Mouse (Mus musculus): ENCODE measurements at regions not wholly inside any gene's neighbourhood (a gene's known extent, or its start where the extent isn't known, plus 50 kb on each side); places are given as distances from the start of the nearest gene placed in this dataset.

GRCm38 (mm10) chr13:82849037-82849436 is 654.8 kb upstream of the Mef2c start:
- no peak for DNase-seq (ENCODE audit: low spot score in 2 of 2)

GRCm38 (mm10) chr13:82869869-82870268 is 634.0 kb upstream of the Mef2c start:
- DNase-seq (ENCODE audit: low spot score in 2 of 2) = no peak

- no peak for DNase-seq (ENCODE audit: low spot score in 2 of 2)
These were observed 629.7 kb upstream of the Mef2c start for GRCm38 (mm10) chr13:82874091-82874490.

- DNase-seq (ENCODE audit: low spot score in 2 of 2) = no peak
These were observed 620.5 kb upstream of the Mef2c start for GRCm38 (mm10) chr13:82883368-82883767.

- DNase-seq (ENCODE audit: low spot score in 2 of 2) = no peak
These were observed 615.1 kb upstream of the Mef2c start for GRCm38 (mm10) chr13:82888755-82889154.

GRCm38 (mm10) chr13:82892731-82893130 is 611.1 kb upstream of the Mef2c start:
- no peak for DNase-seq (ENCODE audit: low spot score in 2 of 2)

- no peak for DNase-seq (ENCODE audit: low spot score in 2 of 2)
These were observed 604.1 kb upstream of the Mef2c start for GRCm38 (mm10) chr13:82899686-82900085.

GRCm38 (mm10) chr13:82902160-82902559 is 601.7 kb upstream of the Mef2c start:
- no peak for DNase-seq (ENCODE audit: low spot score in 2 of 2)

- no peak for DNase-seq (ENCODE audit: low spot score in 2 of 2)
These were observed 600.2 kb upstream of the Mef2c start for GRCm38 (mm10) chr13:82903637-82904036.

- DNase-seq (ENCODE audit: low spot score in 2 of 2) = no peak
These were observed 596.1 kb upstream of the Mef2c start for GRCm38 (mm10) chr13:82907689-82908088.

GRCm38 (mm10) chr13:82909151-82909550 is 594.7 kb upstream of the Mef2c start:
- DNase-seq (ENCODE audit: low spot score in 2 of 2) = no peak

- no peak for DNase-seq (ENCODE audit: low spot score in 2 of 2)
These were observed 591.0 kb upstream of the Mef2c start for GRCm38 (mm10) chr13:82912859-82913258.

- DNase-seq (ENCODE audit: low spot score in 2 of 2) = no peak
These were observed 588.6 kb upstream of the Mef2c start for GRCm38 (mm10) chr13:82915194-82915593.

- no peak for DNase-seq (ENCODE audit: low spot score in 2 of 2)
These were observed 573.8 kb upstream of the Mef2c start for GRCm38 (mm10) chr13:82930010-82930409.

GRCm38 (mm10) chr13:82937856-82938255 is 566.0 kb upstream of the Mef2c start:
- no peak for DNase-seq (ENCODE audit: low spot score in 2 of 2)

- DNase-seq (ENCODE audit: low spot score in 2 of 2) = no peak
These were observed 561.0 kb upstream of the Mef2c start for GRCm38 (mm10) chr13:82942691-82943341.

GRCm38 (mm10) chr13:82946931-82947330 is 556.9 kb upstream of the Mef2c start:
- no peak for DNase-seq (ENCODE audit: low spot score in 2 of 2)

- DNase-seq (ENCODE audit: low spot score in 2 of 2) = no peak
These were observed 554.3 kb upstream of the Mef2c start for GRCm38 (mm10) chr13:82949541-82949940.

GRCm38 (mm10) chr13:82962333-82962732 is 541.5 kb upstream of the Mef2c start:
- DNase-seq (ENCODE audit: low spot score in 2 of 2) = no peak

- DNase-seq (ENCODE audit: low spot score in 2 of 2) = no peak
These were observed 532.1 kb upstream of the Mef2c start for GRCm38 (mm10) chr13:82971722-82972121.

- DNase-seq (ENCODE audit: low spot score in 2 of 2) = no peak
These were observed 529.5 kb upstream of the Mef2c start for GRCm38 (mm10) chr13:82974210-82974811.

- no peak for DNase-seq (ENCODE audit: low spot score in 2 of 2)
These were observed 502.7 kb upstream of the Mef2c start for GRCm38 (mm10) chr13:83001118-83001517.

GRCm38 (mm10) chr13:83016686-83017085 is 487.1 kb upstream of the Mef2c start:
- no peak for DNase-seq (ENCODE audit: low spot score in 2 of 2)

Data from adrenal gland, postnatal 4 days (tissue).